Comparison of ENCODE assay signal across 25 mouse cellular contexts in genomic region chr13:114571731-114572130, GRCm38 (mm10).
"Had no signal": no experiment of that assay in that cellular context is flagged by ENCODE, and none has a peak within 500 bp of the region (broad histone marks: within the 10 kb centered on the region; RNA-seq: fewer than 3 reads in every experiment).

No protein-coding gene starts in this region.

- H3K4me1 ChIP-seq: heart, embryonic 13.5 days; heart, embryonic 15.5 days; hindbrain, embryonic 13.5 days; hindbrain, embryonic 15.5 days; kidney, embryonic 15.5 days; limb, embryonic 10.5 days; limb, embryonic 12.5 days; liver, embryonic 13.5 days had no signal

- H3K4me3 ChIP-seq: gastrocnemius, adult 2 months; heart, adult 2 months; heart, embryonic 13.5 days; heart, embryonic 15.5 days; hindbrain, embryonic 13.5 days; hindbrain, embryonic 15.5 days; kidney, embryonic 15.5 days; limb, embryonic 10.5 days; limb, embryonic 12.5 days; liver, embryonic 13.5 days had no signal

- DNase-seq: gastrocnemius, adult 2 months; gastrocnemius, postnatal 10 days; gastrocnemius, postnatal 25 days; heart, adult 11 months; heart, adult 2 months; heart, postnatal 14 days; heart, postnatal 36 days; kidney, adult 11 months; kidney, adult 2 months; kidney, adult 9 months; kidney, postnatal 14 days; kidney, postnatal 36 days; layer of hippocampus, adult 9-11 months; layer of hippocampus, postnatal 36 days; liver; liver, embryonic 13.5 days had no signal

- H3K27ac ChIP-seq: gastrocnemius, adult 2 months; heart, adult 2 months; heart, embryonic 13.5 days; heart, embryonic 15.5 days; hindbrain, embryonic 13.5 days; hindbrain, embryonic 15.5 days; hindbrain, postnatal 0 days; kidney, embryonic 15.5 days; kidney, postnatal 0 days; limb, embryonic 10.5 days; limb, embryonic 12.5 days; liver, embryonic 13.5 days had no signal

- H3K9ac ChIP-seq: heart, embryonic 13.5 days; heart, embryonic 15.5 days; hindbrain, embryonic 13.5 days; hindbrain, embryonic 15.5 days; kidney, embryonic 15.5 days; limb, embryonic 12.5 days; liver, embryonic 13.5 days had no signal

- H3K36me3 ChIP-seq: heart, embryonic 13.5 days; heart, embryonic 15.5 days; hindbrain, embryonic 13.5 days; hindbrain, embryonic 15.5 days; kidney, embryonic 15.5 days; limb, embryonic 10.5 days; limb, embryonic 12.5 days; liver, embryonic 13.5 days had no signal

- H3K9me3 ChIP-seq: heart, embryonic 15.5 days; hindbrain, embryonic 15.5 days; kidney, embryonic 15.5 days; limb, embryonic 10.5 days; limb, embryonic 12.5 days; liver, embryonic 13.5 days had no signal
